Comparison of ENCODE assay signal across 8 mouse cellular contexts in the genomic region with DNA sequence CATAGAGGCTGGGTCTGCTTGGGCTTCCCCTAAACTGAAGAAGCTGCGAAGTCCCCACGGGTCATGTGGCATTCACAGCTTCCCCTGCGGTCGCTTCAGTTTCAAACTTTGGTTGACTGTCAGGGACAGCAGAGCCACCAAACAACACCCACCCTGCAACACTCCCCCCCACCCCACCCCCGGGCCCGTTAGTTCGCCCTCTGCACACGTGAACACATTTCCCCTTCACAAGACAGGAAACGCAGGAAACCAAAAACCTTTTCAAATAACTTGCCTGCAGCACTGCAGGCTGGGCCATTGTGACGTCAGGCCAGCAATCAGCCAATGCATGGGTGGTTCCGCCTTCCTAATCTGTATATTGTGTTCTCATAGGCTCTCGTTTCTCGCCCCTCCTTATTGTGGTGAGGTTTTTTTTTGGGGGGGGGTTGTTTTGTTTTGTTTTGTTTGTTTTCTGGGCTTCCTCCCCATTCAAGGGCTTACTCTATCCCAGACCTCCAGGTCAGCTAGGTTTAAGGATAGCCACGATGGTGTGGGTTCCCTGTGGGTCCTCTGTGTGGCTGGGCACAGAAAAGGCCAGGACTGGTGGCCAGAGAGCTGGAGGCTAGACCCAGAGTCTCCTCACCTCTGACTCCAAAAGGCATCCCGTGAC.
DNase-seq lines count a peak whose midpoint lies in the region; ATAC-seq lines count a peak whose summit lies in the region.

No protein-coding gene starts in this region.

- ATAC-seq in forebrain, embryonic 15.5 days (replicated peaks) = peak; percentile 91

- 5% methylated on average over 15 of the region's 15 CpGs for WGBS in forebrain, embryonic 15.5 days

- H3K4me1 ChIP-seq in forebrain, embryonic 15.5 days = 0 out of 2 replicates have a peak, but pooled peaks cover 9% of the 10 kb centered on the region

- H3K9me3 ChIP-seq in forebrain, embryonic 15.5 days = no peaks in the 10 kb centered on the region

- no peaks in the 10 kb centered on the region for H3K36me3 ChIP-seq in forebrain, embryonic 15.5 days

- H3K4me2 ChIP-seq in forebrain, embryonic 15.5 days (replicated peaks) = peak overlapping the region; percentile 64

- H3K27ac ChIP-seq in forebrain, embryonic 15.5 days (replicated peaks) = no peak overlapping the region

- H3K9ac ChIP-seq in forebrain, embryonic 15.5 days (replicated peaks) = peak overlapping the region; percentile 21; the same call in 1 of the 2 replicates

- DNase-seq in ES-CJ7 (ENCODE audit: low read depth, low spot score) = peak; percentile 83
- peak; percentile 32 for DNase-seq in adrenal gland, postnatal 25 days
- DNase-seq in heart, postnatal 25 days (ENCODE audit: low spot score) = peak; percentile 62
- peak; percentile 82 to 87 for DNase-seq in kidney, postnatal 4 days
- DNase-seq in lung, postnatal 14 days = peak; percentile 70
- peak; percentile 81 for DNase-seq in retina, embryonic 14.5 days (ENCODE audit: low spot score)
- DNase-seq in yolk sac, embryonic 10.5 days (ENCODE audit: low spot score) = peak; percentile 69

- peak overlapping the region; percentile 27 for H3K4me3 ChIP-seq in forebrain, embryonic 15.5 days

- H3K27me3 ChIP-seq in forebrain, embryonic 15.5 days = no peaks in the 10 kb centered on the region

- intact Hi-C loops in heart, postnatal 25 days (cut with DNase I) = loop anchor here (5.0 kb wide), 1 partner anchor 51 kb away; no protein-coding TSS in a partner anchor

Comparison
In these comparisons a context has a peak if more than half of its experiments do, and no peak if none do; other contexts are left out.
1. DNase-seq: peak in every context shown above with its lines; median percentile 84 in kidney, postnatal 4 days; 83 in ES-CJ7; 81 in retina, embryonic 14.5 days; 70 in lung, postnatal 14 days; 69 in yolk sac, embryonic 10.5 days; 62 in heart, postnatal 25 days; 32 in adrenal gland, postnatal 25 days.